Mouse (Mus musculus) midbrain, embryonic 12.5 days (tissue): ENCODE data around the gene Cntn2. TPM values are rescaled to one million over a fixed set of nuclear protein-coding genes. Genes with fewer than 3 reads are reported as not detected.

Experiments used
- ATAC-seq: fragments of 200-750 bp; cut with Nextera tagmentation; 2 replicates; pipeline ENCODE4 v1.8.0; 2017; ENCODE audit warnings: low read depth, moderate TSS enrichment, moderate library complexity; ENCODE audit not compliant: low FRiP score
- H3K27ac ChIP-seq: fragments of 300-500 bp; sonication (generic); replicated peaks from 2 replicates; pipeline ENCODE4 v1.5.1; 2016; ENCODE audit warnings: mild to moderate bottlenecking
- H3K27me3 ChIP-seq: fragments of 300-500 bp; sonication (generic); 2 replicates; pipeline ENCODE4 v1.6.1; 2016; ENCODE audit warnings: mild to moderate bottlenecking
- H3K36me3 ChIP-seq: fragments of 300-500 bp; sonication (generic); 2 replicates; pipeline ENCODE4 v1.6.1; 2016
- H3K4me1 ChIP-seq: fragments of 300-500 bp; sonication (generic); 2 replicates; pipeline ENCODE4 v1.6.1; 2016
- H3K4me2 ChIP-seq: fragments of 300-500 bp; sonication (generic); replicated peaks from 2 replicates; pipeline ENCODE4 v1.6.1; 2016; ENCODE audit warnings: mild to moderate bottlenecking, moderate library complexity
- H3K4me3 ChIP-seq: fragments of 300-500 bp; sonication (generic); 2 replicates; pipeline ENCODE4 v1.5.1; 2016; ENCODE audit warnings: mild to moderate bottlenecking
- H3K9ac ChIP-seq: fragments of 300-500 bp; sonication (generic); replicated peaks from 2 replicates; pipeline ENCODE4 v1.6.1; 2016; ENCODE audit warnings: mild to moderate bottlenecking, moderate library complexity
- H3K9me3 ChIP-seq: fragments of 300-500 bp; sonication (generic); 2 replicates; pipeline ENCODE4 v1.6.1; 2016; ENCODE audit warnings: mild to moderate bottlenecking
- WGBS: fragments of 180-500 bp; shearing (Covaris S2); methylation state at CpG from one replicate; pipeline ENCODE4 v1.1.7; 2016; 5-methylcytosine and 5-hydroxymethylcytosine counted together
- polyA plus RNA-seq: library from polyadenylated mRNA; unstranded; fragments of >200 nt; fragmentation: Nextera tagmentation; extraction: Ambion mirVana; gene quantifications from 2 replicates; pipeline ENCODE4 v1.2.1, GENCODE M21; 2016

The Cntn2 gene
- polyA plus RNA-seq, 1 experiment from 2014 or later: 109 TPM

DNA sequence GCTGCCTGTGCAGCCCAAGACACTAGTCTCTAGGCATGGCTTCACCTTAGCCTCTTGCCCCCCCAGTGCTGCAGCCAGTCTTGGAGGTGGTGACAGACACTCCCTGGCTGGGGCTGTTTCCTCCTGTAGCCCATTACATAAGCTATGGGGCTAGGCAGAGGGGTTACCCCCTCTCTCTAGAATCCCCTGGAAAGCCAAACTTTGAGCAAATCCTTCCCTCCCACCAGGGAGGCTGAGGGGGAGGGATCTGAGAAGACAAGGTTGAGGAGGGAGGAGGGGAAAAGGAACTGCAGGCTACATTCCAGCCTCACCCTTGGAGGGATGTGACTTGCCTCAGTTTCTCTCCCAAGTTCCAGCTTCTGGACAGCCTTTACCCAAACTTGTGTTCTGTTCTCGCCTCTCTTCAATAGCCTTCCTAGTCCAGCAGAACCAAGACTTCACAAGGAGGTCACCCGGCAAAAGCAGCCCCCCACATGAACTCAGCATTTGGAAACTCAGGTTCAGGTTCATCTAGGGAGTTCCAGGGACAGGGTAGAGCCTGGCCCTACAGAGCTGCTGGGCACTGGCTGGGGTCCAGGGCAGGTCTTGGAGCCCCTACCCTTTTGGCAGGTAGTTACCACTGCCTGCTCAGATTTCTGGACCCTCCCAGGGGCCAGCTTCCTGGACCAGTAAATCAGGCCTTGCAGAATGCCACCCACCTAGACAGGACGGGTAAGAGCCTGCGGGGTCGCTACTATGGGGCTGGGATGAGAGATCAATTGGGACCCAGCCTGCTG is 1.0 kb downstream of the Cntn2 start:
- Histone ChIP-seq H3K9ac (peak overlapping the region; percentile 60), H3K4me2 (peak overlapping the region; percentile 64), H3K36me3 (no peaks in the 10 kb centered on the region), H3K4me3 (peak overlapping the region; percentile 45), H3K27ac (peak overlapping the region; percentile 75), H3K4me1 (peaks cover 43% of the 10 kb centered on the region), H3K9me3 (no peaks in the 10 kb centered on the region), H3K27me3 (peaks cover 54% of the 10 kb centered on the region)
- peak; percentile 31; the same call in 1 of the 2 replicates for ATAC-seq
- 13% methylated on average over 5 of the region's 5 CpGs for WGBS

- H3K27ac ChIP-seq: peak overlapping the region; percentile 30; the same call in 1 of the 2 replicates
- H3K4me2 ChIP-seq: peak overlapping the region; percentile 64
- no peaks in the 10 kb centered on the region for H3K9me3 ChIP-seq
- H3K27me3 ChIP-seq: peaks cover 54% of the 10 kb centered on the region
- WGBS: 6% methylated on average over 14 of the region's 14 CpGs
- no peaks in the 10 kb centered on the region for H3K36me3 ChIP-seq
- H3K4me3 ChIP-seq: peak overlapping the region; percentile 45
- peaks cover 43% of the 10 kb centered on the region for H3K4me1 ChIP-seq
- 0 out of 2 replicates have a peak, but pooled peaks have one; percentile 4 for ATAC-seq
- H3K9ac ChIP-seq: peak overlapping the region; percentile 60
These were observed 1.8 kb downstream of the Cntn2 start for GRCm38 (mm10) chr1:132541171-132541823.

DNA sequence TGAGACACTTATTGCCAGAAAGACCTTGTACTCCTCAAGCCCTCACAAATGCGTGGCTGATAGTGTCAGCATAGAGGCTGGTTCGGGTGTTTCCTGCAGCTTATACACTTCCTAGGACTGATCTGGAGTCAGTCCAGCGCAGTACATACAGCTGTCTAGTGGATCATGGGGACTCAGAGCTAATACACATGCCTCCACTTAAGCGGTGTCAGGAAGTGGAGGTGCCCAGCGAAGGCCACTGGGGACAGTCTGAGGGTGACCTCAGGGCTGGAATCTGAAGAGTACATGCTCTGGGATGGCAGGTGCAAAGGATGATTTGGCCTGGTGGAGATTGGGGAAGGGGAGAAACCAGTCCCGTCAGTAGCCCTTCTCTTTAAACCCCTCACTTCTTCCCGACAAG is 2.4 kb downstream of the Cntn2 start:
- Histone ChIP-seq H3K27me3 (peaks cover 54% of the 10 kb centered on the region), H3K4me3 (peak overlapping the region; percentile 45), H3K9me3 (no peaks in the 10 kb centered on the region), H3K9ac (0 out of 2 replicates have a peak overlapping the region, but pooled peaks have one; percentile 60), H3K4me2 (peak overlapping the region; percentile 64), H3K4me1 (peaks cover 43% of the 10 kb centered on the region), H3K27ac (no peak overlapping the region; the same call in 1 of the 2 replicates), H3K36me3 (no peaks in the 10 kb centered on the region)
- WGBS: 71% methylated on average over 7 of the region's 7 CpGs
- no peak for ATAC-seq

GRCm38 (mm10) chr1:132537736-132538135 is 5.3 kb downstream of the Cntn2 start:
- H3K27me3 ChIP-seq: peaks cover 38% of the 10 kb centered on the region
- no peak overlapping the region for H3K27ac ChIP-seq
- peaks cover 56% of the 10 kb centered on the region for H3K4me1 ChIP-seq
- WGBS: 74% methylated on average over 5 of the region's 5 CpGs
- peak overlapping the region; percentile 64; the same call in 1 of the 2 replicates for H3K4me2 ChIP-seq
- no peak overlapping the region for H3K9ac ChIP-seq
- H3K9me3 ChIP-seq: no peaks in the 10 kb centered on the region
- no peak overlapping the region for H3K4me3 ChIP-seq
- no peak for ATAC-seq
- no peaks in the 10 kb centered on the region for H3K36me3 ChIP-seq

DNA sequence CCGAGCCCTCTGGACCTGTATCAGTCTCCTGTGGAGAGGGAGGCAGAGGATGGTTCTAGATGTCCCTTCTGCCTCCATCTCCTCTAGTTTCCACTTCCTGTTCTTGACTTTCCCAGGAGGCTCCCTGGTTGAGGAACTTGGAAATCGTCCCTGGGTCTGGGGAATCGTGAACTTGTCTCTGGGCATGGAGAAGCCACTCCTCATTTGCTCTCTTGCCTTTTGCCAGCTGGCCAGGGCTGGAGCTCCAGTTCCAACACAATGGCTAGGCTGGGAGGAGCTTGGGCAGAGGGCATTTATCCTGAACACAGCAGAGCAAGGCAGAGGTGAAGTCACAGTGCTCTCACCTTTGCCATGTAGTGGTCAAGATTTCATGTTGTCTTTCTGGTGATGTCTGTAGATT is 6.6 kb downstream of the Cntn2 start:
- H3K4me1 ChIP-seq: peaks cover 51% of the 10 kb centered on the region

GRCm38 (mm10) chr1:132535541-132535940 is 7.5 kb downstream of the Cntn2 start:
- H3K4me1 ChIP-seq: peaks cover 51% of the 10 kb centered on the region
- peaks cover 17% of the 10 kb centered on the region for H3K27me3 ChIP-seq
- no peak for ATAC-seq

More for the DNA sequence above, 6.6 kb downstream of the Cntn2 start:
- H3K36me3 ChIP-seq: 0 out of 2 replicates have a peak, but pooled peaks cover 3% of the 10 kb centered on the region
- no peak overlapping the region for H3K27ac ChIP-seq
- no peak for ATAC-seq
- no peak overlapping the region for H3K4me3 ChIP-seq
- no peaks in the 10 kb centered on the region for H3K9me3 ChIP-seq
- peaks cover 25% of the 10 kb centered on the region for H3K27me3 ChIP-seq
- H3K4me2 ChIP-seq: no peak overlapping the region
- WGBS: 85% methylated on average over 3 of the region's 3 CpGs
- H3K9ac ChIP-seq: no peak overlapping the region

GRCm38 (mm10) chr1:132533840-132534239 is 9.2 kb downstream of the Cntn2 start:
- Histone ChIP-seq H3K4me1 (peaks cover 52% of the 10 kb centered on the region), H3K27ac (peak overlapping the region; percentile 80), H3K9me3 (no peaks in the 10 kb centered on the region), H3K9ac (no peak overlapping the region), H3K4me2 (peak overlapping the region; percentile 21; the same call in 1 of the 2 replicates), H3K36me3 (peaks cover 5% of the 10 kb centered on the region; the same call in 1 of the 2 replicates), H3K27me3 (peaks cover 5% of the 10 kb centered on the region; the same call in 1 of the 2 replicates), H3K4me3 (no peak overlapping the region)
- WGBS: 6% methylated on average over 7 of the region's 8 CpGs
- 0 out of 2 replicates have a peak, but pooled peaks have one; percentile 3 for ATAC-seq

More at GRCm38 (mm10) chr1:132535541-132535940, 7.5 kb downstream of the Cntn2 start:
- 96% methylated on average over 4 of the region's 4 CpGs for WGBS
- Histone ChIP-seq H3K4me3 (no peak overlapping the region), H3K9ac (no peak overlapping the region), H3K36me3 (0 out of 2 replicates have a peak, but pooled peaks cover 3% of the 10 kb centered on the region), H3K9me3 (no peaks in the 10 kb centered on the region), H3K27ac (peak overlapping the region; percentile 80; the same call in 1 of the 2 replicates), H3K4me2 (no peak overlapping the region)

DNA sequence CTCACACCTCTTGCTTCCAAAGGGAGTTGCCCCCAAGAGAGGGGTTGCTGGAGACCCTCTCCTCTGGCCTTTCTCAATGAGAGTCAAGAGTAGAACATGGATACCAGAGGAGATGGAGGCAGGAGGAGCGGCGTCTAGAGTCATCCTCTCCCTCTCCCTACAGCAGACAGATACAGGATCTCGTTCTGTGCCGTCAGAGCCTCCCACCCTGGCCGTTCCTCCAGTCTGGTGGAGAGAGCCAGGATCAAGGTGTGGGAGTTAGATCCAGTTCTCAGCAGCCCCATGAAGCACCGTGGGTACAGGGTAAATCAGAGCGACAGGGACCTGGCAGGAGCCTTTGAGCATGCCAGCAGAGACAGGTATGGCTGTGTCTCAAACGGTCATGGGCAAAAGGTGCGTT is 10.5 kb downstream of the Cntn2 start:
- peaks cover 48% of the 10 kb centered on the region for H3K4me1 ChIP-seq
- no peak for ATAC-seq

GRCm38 (mm10) chr1:132530631-132531191 is 12.3 kb downstream of the Cntn2 start:
- H3K4me1 ChIP-seq: peaks cover 54% of the 10 kb centered on the region
- no peak overlapping the region for H3K4me2 ChIP-seq
- H3K36me3 ChIP-seq: peaks cover 19% of the 10 kb centered on the region
- no peaks in the 10 kb centered on the region; the same call in 1 of the 2 replicates for H3K27me3 ChIP-seq
- H3K27ac ChIP-seq: peak overlapping the region; percentile 80
- 1% methylated on average over 5 of the region's 5 CpGs for WGBS
- peak; percentile 84 for ATAC-seq
- H3K4me3 ChIP-seq: no peak overlapping the region
- H3K9ac ChIP-seq: no peak overlapping the region
- H3K9me3 ChIP-seq: no peaks in the 10 kb centered on the region

More for the DNA sequence above, 10.5 kb downstream of the Cntn2 start:
- Histone ChIP-seq H3K9me3 (no peaks in the 10 kb centered on the region), H3K27me3 (no peaks in the 10 kb centered on the region; the same call in 1 of the 2 replicates), H3K4me3 (no peak overlapping the region), H3K27ac (peak overlapping the region; percentile 80), H3K36me3 (peaks cover 10% of the 10 kb centered on the region), H3K9ac (no peak overlapping the region), H3K4me2 (no peak overlapping the region)
- 71% methylated on average over 9 of the region's 9 CpGs for WGBS

DNA sequence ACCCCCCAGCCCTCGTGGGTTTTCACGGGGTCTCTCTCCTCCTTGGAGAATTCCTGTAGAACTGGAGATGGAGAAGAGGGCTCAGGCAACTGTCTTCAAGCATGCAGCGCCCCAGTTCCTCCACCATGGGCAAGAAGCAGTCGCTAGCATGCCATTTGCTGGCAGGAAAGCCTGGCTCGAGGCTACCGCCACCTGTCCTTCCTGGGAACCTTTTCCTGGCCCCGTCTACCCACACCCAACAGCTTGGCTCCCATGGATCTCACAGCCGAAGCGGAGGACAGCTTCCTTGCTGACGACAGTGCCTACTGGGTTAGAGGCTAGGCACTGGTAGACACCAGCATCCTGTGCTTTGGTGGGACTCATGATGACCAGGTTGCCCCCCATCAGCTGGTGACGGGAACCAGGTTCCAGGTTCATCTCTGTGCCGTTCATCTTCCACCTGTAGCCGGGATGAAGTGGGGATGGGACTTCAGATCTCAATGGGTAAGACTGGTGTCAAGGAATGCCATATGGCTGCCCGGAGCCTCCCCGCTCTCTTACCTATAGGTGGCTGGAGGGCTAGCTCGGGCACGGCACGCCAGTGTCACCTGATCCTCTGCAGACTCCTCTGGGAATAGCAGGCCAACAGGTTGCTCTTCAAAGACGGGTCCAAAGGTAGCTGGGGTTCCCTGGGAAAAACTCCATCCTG is 14.3 kb downstream of the Cntn2 start:
- Histone ChIP-seq H3K4me1 (peaks cover 47% of the 10 kb centered on the region), H3K9me3 (no peaks in the 10 kb centered on the region), H3K4me3 (no peak overlapping the region), H3K36me3 (peaks cover 19% of the 10 kb centered on the region), H3K27me3 (peaks cover 7% of the 10 kb centered on the region), H3K4me2 (no peak overlapping the region), H3K27ac (no peak overlapping the region), H3K9ac (no peak overlapping the region)
- 90% methylated on average over 19 of the region's 19 CpGs for WGBS
- ATAC-seq: no peak

- Histone ChIP-seq H3K4me2 (no peak overlapping the region), H3K4me1 (peaks cover 40% of the 10 kb centered on the region), H3K9ac (no peak overlapping the region), H3K4me3 (no peak overlapping the region), H3K9me3 (no peaks in the 10 kb centered on the region), H3K36me3 (peaks cover 19% of the 10 kb centered on the region), H3K27me3 (peaks cover 7% of the 10 kb centered on the region; the same call in 1 of the 2 replicates), H3K27ac (no peak overlapping the region)
- 96% methylated on average over 13 of the region's 13 CpGs for WGBS
- ATAC-seq: no peak
These were observed 15.0 kb downstream of the Cntn2 start for GRCm38 (mm10) chr1:132528071-132528470.
